Mouse (Mus musculus) right cerebral cortex, postnatal 10 days (tissue): ENCODE measurements around the gene Arl6ip6.
A peak's percentile ranks its signal among the peaks of the same experiment; 100 is the strongest.

Experiments
- DNase-seq, 2 experiments: peaks; one replicate each; pipeline ENCODE4 v3.0.0; 2021; ENCODE audit warnings: low spot score in 2 of 2

The Arl6ip6 gene

GRCm38 (mm10) chr2:53191523-53192220, at the start of gene Arl6ip6:
Arl6ip6 (plus strand) TSS chr2:53191726.
- DNase-seq = peak; percentile 97 to 98

DNA sequence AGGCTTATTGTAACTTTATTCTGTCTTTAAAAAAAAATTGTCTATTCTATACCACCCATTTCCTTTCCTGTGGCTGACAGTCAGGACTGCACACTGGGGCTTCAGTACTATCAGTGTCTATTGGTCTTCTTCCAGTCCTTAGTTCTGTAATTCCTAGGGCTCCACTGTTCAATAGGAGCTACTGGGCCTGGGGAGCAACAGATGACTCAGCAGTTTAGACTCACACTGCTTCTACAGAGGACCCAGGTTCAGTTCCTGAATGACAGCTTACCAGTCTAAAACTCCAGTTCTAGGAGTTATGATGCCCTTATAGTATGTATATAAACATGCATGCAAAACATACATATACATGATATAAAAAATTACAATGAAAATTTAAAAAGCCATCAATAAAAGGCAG, 44.7 kb upstream of the Arl6ip6 start:
- no peak for DNase-seq

DNA sequence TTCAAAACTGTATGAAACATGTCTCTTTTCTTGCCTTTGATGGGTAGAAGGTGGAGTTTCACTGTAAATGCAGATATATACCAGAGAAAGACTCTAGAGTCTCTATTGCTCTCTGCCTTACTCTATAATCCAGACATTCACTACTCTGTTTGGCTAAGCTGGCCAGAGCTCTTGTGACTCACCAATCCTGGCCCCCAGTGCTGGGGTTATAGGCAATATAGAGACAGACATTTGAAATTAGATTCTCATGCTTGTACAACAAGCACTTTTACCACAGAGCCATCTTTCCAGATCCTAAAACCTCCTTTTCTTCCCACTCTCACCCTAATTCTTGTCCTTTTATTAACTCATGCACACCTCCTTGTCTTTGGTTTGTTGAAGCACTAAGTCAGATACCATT, 17.6 kb upstream of the Arl6ip6 start:
- DNase-seq = no peak

DNA sequence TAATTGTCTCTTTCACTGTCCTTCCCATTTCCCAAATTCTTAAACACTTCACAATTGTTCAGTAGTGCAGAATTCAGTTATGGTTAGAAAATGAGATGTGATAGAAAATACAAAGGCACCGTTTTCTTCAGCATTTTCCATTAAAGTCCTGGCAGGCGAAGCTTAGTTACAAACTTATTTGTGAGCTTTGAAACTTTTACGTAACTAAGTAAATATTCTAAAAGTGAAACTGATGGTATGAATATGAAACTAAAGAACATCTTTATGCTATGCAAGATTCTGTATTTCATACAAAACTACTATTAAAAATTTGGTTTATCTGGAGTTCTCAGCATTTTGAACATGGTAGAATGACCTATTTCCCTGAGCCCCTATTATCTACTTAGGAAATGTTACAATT, 12.6 kb upstream of the Arl6ip6 start:
- DNase-seq = no peak

DNA sequence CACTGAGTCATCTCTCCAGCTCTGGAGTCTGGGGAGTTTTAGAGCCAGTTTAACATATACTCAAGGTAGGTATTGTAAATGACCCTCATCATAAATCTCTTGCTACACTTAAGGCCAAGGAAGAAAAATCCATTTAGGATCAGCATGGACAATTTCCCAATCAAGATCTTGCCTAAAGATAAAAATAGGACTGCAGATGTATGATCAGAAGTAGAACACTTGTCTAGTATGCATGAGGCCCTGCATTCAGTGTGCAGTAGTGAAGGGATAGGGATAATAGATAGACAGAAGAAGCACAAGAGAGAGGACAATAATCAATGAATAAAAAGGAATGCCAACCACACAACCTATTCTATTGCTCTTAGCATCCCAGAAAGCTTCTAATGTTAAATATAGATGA, 11.7 kb upstream of the Arl6ip6 start:
- no peak for DNase-seq

DNA sequence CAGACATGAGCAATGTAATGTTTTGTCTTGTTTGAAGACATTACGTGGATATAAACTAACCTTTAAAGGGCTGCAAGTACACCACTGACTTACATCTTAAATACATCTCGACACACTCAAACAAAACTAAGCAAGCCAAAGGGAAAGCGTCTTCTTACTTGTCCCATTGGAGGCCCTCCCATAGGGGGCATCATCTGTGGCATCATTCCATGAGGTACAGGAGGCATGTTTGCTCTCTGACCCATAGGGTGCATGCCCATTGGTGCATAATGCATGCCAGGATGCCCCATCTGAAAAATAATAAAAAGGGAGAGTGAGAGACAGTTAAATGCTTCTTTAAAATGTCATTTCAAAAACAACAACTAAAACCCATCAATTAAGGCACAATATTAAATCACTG, 1.7 kb upstream of the Arl6ip6 start:
- no peak for DNase-seq

- DNase-seq = peak; percentile 100
Observed at GRCm38 (mm10) chr2:53190684-53191511, 628 bp upstream of the Arl6ip6 start, which contains the start of gene Prpf40a. Prpf40a (minus strand) TSS chr2:53191284.

DNA sequence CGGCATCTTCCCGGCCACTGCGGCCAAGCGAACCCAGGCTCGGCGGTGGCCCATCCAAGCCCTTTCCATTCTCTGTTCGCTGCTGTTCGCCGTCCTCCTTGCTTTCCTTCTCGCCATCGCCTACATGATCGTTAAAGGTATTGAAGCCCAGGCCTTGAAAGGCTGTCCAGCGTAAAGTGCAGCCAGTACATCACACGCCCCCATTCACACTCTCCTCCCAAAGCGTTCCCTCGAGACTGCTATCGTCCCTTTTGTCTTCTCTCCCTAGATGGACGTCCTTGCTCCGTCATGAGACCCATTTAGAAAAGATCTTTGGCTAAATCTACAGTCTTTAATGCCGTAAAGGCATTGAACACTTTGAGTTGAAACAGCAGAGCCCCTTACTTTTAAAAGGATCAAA, 860 bp downstream of the Arl6ip6 start:
- no peak for DNase-seq

DNA sequence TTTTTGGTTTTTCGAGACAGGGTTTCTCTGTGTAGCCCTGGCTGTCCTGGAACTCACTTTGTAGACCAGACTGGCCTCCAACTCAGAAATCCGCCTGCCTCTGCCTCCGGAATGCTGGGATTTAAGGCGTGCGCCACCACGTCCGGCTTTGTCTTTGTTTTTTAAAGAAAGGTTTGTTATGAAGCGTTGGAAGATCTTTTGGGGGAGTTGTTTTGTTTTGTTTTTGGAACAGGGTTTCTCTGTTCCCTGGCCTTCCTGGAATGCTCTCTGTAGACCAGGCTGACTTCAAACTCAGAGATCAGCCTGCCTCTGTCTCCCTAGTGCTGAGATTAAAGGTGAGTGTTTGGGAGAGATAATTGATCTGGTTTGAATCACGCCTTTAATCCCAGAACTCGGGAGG, 4.9 kb downstream of the Arl6ip6 start:
- no peak for DNase-seq

DNA sequence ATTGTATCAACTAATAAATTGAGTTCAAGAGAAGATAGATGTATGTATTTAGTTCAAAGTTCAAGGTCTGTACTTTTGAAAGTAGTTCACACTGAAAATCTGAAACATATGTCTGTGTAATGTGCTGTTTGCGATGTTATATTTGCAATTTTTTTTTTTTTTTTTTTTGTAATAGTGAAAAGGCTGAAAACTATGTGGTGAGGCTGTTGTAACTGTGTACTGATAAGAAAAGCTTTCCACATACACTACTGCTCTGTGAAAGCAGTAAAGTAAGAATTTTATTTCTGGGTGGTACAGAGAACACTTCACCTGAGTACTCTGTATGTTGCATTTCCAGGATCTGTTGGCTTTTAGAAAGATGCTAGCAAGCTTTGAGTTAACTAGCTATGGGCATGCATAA, 7.7 kb downstream of the Arl6ip6 start:
- DNase-seq = no peak

DNA sequence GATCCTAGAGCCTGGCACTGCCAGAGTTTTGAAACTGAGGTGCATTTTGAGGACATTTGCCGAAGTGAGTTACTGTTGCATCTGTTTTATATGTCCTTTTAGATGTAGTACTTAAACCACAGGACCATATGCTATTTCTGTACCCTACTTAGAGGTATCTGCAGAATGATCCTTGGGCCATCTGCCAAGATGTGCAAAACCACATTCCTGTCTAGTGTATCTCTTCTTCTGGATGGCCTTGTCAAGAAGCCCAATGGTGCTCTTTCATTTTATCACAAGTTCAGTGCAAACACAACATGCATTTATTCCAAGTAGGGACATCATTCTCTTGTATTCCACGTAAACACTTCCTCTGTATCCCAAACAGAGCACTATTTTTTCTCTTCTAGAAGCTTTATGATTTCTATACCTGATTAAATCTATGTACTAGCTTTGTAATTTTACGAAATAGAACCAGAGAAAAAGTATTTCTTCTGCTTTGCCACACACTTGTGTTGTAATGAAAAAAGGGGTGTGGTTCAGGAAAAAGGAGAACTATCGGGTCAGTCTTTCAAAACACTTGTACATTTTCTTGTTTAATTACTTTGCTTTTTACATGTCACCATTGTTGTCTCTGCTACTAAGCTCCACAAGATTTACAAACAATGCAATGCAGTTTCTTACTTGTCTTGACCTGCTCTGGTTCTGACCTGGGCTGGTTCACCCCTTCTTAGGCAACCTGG, 8.8 kb downstream of the Arl6ip6 start:
- no peak for DNase-seq

GRCm38 (mm10) chr2:53204373-53205274, 13.1 kb downstream of the Arl6ip6 start:
- DNase-seq = no peak

DNA sequence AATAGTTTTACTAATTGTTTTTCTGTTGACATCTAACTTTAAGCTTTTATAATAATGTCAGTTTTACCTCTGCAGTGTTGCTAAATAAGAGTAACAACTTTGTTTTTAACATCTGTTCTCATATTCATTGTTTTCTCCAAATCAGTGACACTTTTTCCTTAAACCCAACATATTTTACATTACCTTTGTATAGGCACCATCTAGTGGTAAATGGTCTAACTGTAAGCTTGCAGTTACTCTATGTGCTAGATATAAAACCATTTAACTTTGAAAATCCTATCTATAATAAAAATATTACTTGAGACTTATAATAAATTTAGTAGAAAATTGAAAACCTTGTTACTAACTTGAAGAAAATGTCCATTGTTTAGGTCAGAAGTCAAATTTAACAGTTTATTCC, 15.2 kb downstream of the Arl6ip6 start:
- no peak for DNase-seq

DNA sequence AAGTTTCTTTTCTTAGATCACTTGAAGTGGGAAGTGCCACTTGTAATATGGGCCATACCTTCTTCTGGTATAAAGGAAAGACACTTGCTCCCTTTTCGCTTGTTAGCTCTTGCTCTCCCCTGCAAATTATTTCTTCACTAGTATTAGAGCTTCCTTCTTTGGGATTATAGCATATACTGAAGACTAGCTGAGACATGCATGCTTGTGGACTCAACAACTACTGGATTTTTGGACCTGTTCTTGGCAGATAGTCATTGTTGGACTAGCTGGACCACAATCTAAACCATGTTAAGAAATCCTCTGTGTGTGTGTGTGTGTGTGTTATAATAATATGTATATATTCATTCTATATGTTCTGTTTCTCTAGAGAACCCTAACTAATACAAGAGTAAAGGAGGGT, 22.0 kb downstream of the Arl6ip6 start:
- no peak for DNase-seq

DNA sequence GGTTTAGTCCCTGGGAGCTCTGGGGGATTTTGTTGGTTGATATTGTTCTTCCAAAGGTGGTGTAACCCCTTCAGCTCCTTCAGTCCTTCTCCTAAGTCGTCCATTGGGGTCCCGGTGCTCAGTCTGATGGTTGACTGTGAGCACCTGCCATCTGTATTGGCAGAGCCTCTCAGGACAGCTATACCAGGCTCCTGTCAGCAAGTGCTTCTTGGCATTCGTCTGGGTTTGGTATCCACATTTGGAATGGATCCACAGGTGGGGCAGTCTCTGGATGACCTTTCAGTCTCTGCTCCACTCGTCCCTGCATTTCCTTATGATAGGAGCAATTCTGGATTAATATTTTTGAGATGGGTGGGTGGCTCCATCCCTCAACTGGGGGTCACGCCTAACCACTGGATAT, 30.7 kb downstream of the Arl6ip6 start:
- no peak for DNase-seq

DNA sequence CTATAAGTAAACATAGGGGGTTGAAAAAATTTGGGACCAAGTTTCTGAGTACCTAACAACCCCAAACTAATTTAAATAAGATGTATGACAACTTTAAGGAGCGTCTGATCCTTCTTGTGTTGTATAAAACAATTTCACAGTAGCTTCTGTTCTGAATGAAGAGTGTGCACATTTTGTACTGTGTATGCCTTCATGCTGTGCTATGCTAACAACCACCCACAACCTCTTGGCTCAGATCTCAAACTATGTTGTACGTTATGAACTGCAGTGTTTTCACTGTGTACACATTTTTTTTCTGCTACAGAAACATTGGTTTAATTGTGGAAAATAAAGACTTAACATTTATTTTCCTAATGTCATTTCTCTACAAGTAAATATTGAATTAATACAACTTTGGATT, 65.5 kb downstream of the Arl6ip6 start:
- no peak for DNase-seq
